Mouse (Mus musculus): Measurements from ENCODE around the gene Ints3. TPM values are rescaled to one million over a fixed set of nuclear protein-coding genes. Genes with fewer than 3 reads are reported as not detected.

The Ints3 gene
- total and polyA plus RNA-seq, 2 experiments from 2014 or later = 22.3 to 61.8 TPM

GRCm38 (mm10) chr3:90392661-90393060, 40.8 kb downstream of the Ints3 start:
- WGBS = 95% methylated on average over 3 of the region's 3 CpGs
- H3K4me3 ChIP-seq (ENCODE audit: low read depth, low read length) = no peak overlapping the region
- H3K27me3 ChIP-seq (ENCODE audit: insufficient read depth, low read length) = no peaks in the 10 kb centered on the region
- TF ChIP-seq CTCF (IDR thresholded peaks at IDR 0.05) = no peak
- no peaks in the 10 kb centered on the region for H3K9me3 ChIP-seq (ENCODE audit: low read length)
- H3K4me2 ChIP-seq (ENCODE audit: low read depth, low read length, poor library complexity, severe bottlenecking) = no peak overlapping the region
- peaks cover 19% of the 10 kb centered on the region for H3K4me1 ChIP-seq (ENCODE audit: insufficient read depth, low read length)
- ATAC-seq (ENCODE audit: low FRiP score) (no peak), DNase-seq (ENCODE audit: low spot score) (no peak)
- H3K36me3 ChIP-seq (ENCODE audit: insufficient read depth, low read length) = peaks cover 55% of the 10 kb centered on the region
- no peak overlapping the region for H3K9ac ChIP-seq (replicated peaks; ENCODE audit: low read length, poor library complexity, severe bottlenecking)
- no peak overlapping the region for H3K27ac ChIP-seq (ENCODE audit: low read depth, low read length)

GRCm38 (mm10) chr3:90391941-90392340, 41.5 kb downstream of the Ints3 start:
- Histone ChIP-seq H3K27me3 (ENCODE audit: insufficient read depth, low read length) (no peaks in the 10 kb centered on the region), H3K4me1 (ENCODE audit: insufficient read depth, low read length) (peaks cover 21% of the 10 kb centered on the region), H3K4me3 (ENCODE audit: low read depth, low read length) (no peak overlapping the region), H3K9ac (replicated peaks; ENCODE audit: low read length, poor library complexity, severe bottlenecking) (no peak overlapping the region), H3K9me3 (ENCODE audit: low read length) (no peaks in the 10 kb centered on the region), H3K36me3 (ENCODE audit: insufficient read depth, low read length) (peaks cover 55% of the 10 kb centered on the region), H3K4me2 (ENCODE audit: low read depth, low read length, poor library complexity, severe bottlenecking) (no peak overlapping the region), H3K27ac (ENCODE audit: low read depth, low read length) (no peak overlapping the region)
- 90% methylated on average over 8 of the region's 8 CpGs for WGBS
- DNase-seq (ENCODE audit: low spot score) (no peak), ATAC-seq (ENCODE audit: low FRiP score) (no peak)
- no peak for TF ChIP-seq CTCF (IDR thresholded peaks at IDR 0.05)

GRCm38 (mm10) chr3:90391004-90391403, 42.4 kb downstream of the Ints3 start:
- peaks cover 49% of the 10 kb centered on the region for H3K36me3 ChIP-seq (ENCODE audit: insufficient read depth, low read length)
- H3K9ac ChIP-seq (replicated peaks; ENCODE audit: low read length, poor library complexity, severe bottlenecking) = peak overlapping the region; percentile 75; the same call in 1 of the 2 replicates
- H3K27ac ChIP-seq (ENCODE audit: low read depth, low read length) = peak overlapping the region; percentile 98
- WGBS = 72% methylated on average over 4 of the region's 4 CpGs
- DNase-seq (ENCODE audit: low spot score) = no peak
- no peak overlapping the region for H3K4me3 ChIP-seq (ENCODE audit: low read depth, low read length)
- H3K4me1 ChIP-seq (ENCODE audit: insufficient read depth, low read length) = peaks cover 21% of the 10 kb centered on the region
- H3K9me3 ChIP-seq (ENCODE audit: low read length) = no peaks in the 10 kb centered on the region
- ATAC-seq (ENCODE audit: low FRiP score) = no peak
- no peak for TF ChIP-seq CTCF (IDR thresholded peaks at IDR 0.05)
- H3K4me2 ChIP-seq (ENCODE audit: low read depth, low read length, poor library complexity, severe bottlenecking) = no peak overlapping the region
- no peaks in the 10 kb centered on the region for H3K27me3 ChIP-seq (ENCODE audit: insufficient read depth, low read length)

- H3K27ac ChIP-seq (ENCODE audit: low read depth, low read length) = peak within 1 kb of the TSS; percentile 98
- WGBS = under 1% methylated on average over 49 of the region's 55 CpGs
- peak within 1 kb of the TSS; percentile 61 for H3K4me2 ChIP-seq (ENCODE audit: low read depth, low read length, poor library complexity, severe bottlenecking)
- ATAC-seq (ENCODE audit: low FRiP score) (peak; percentile 62), DNase-seq (ENCODE audit: low spot score) (peak; percentile 71)
- peak within 1 kb of the TSS; percentile 65 for H3K4me3 ChIP-seq (ENCODE audit: low read depth, low read length)
- H3K27me3 ChIP-seq (ENCODE audit: insufficient read depth, low read length) = no peaks in the 10 kb centered on the region
- H3K9ac ChIP-seq (replicated peaks; ENCODE audit: low read length, poor library complexity, severe bottlenecking) = peak within 1 kb of the TSS; percentile 75
- H3K9me3 ChIP-seq (ENCODE audit: low read length) = no peaks in the 10 kb centered on the region
- H3K4me1 ChIP-seq (ENCODE audit: insufficient read depth, low read length) = peaks cover 21% of the 10 kb centered on the region
- H3K36me3 ChIP-seq (ENCODE audit: insufficient read depth, low read length) = peaks cover 42% of the 10 kb centered on the region
- no peak for TF ChIP-seq CTCF (IDR thresholded peaks at IDR 0.05)
Measured at GRCm38 (mm10) chr3:90389511-90390490, 43.6 kb downstream of the Ints3 start, which contains the start of gene Slc27a3. Slc27a3 (minus strand) TSS chr3:90389938.

- peaks cover 33% of the 10 kb centered on the region for H3K36me3 ChIP-seq (ENCODE audit: insufficient read depth, low read length)
- WGBS = 3% methylated on average over 51 of the region's 53 CpGs
Measured at GRCm38 (mm10) chr3:90388726-90389510, 44.5 kb downstream of the Ints3 start.

More at GRCm38 (mm10) chr3:90388726-90389510, 44.5 kb downstream of the Ints3 start:
- ATAC-seq (ENCODE audit: low FRiP score) (peak; percentile 82), DNase-seq (ENCODE audit: low spot score) (peak; percentile 71)
- H3K4me1 ChIP-seq (ENCODE audit: insufficient read depth, low read length) = peaks cover 21% of the 10 kb centered on the region
- peak; percentile 53 for TF ChIP-seq CTCF (IDR thresholded peaks at IDR 0.05)
- peak overlapping the region; percentile 61 for H3K4me2 ChIP-seq (ENCODE audit: low read depth, low read length, poor library complexity, severe bottlenecking)
- peak overlapping the region; percentile 75 for H3K9ac ChIP-seq (replicated peaks; ENCODE audit: low read length, poor library complexity, severe bottlenecking)
- H3K27ac ChIP-seq (ENCODE audit: low read depth, low read length) = peak overlapping the region; percentile 98
- H3K27me3 ChIP-seq (ENCODE audit: insufficient read depth, low read length) = no peaks in the 10 kb centered on the region
- H3K4me3 ChIP-seq (ENCODE audit: low read depth, low read length) = peak overlapping the region; percentile 65
- no peaks in the 10 kb centered on the region for H3K9me3 ChIP-seq (ENCODE audit: low read length)

All from midbrain, postnatal 0 days (tissue).